In genomic region chr3:15156681-15157080, GRCm38 (mm10) we compare ENCODE assay signal across 13 mouse cellular contexts.
A peak's percentile ranks its signal among the peaks of the same experiment; 100 is the strongest.
DNase-seq lines count a peak whose midpoint lies in the region.
"Had no signal": no experiment of that assay in that cellular context is flagged by ENCODE, and none has a peak within 500 bp of the region (broad histone marks: within the 10 kb centered on the region; RNA-seq: fewer than 3 reads in every experiment).

No protein-coding gene starts in this region.

- H3K4me1 ChIP-seq in heart, embryonic 10.5 days: peaks cover 6% of the 10 kb centered on the region
- H3K4me1 ChIP-seq: limb, embryonic 15.5 days had no signal

- 88% methylated on average over 4 of the region's 4 CpGs for WGBS in heart, embryonic 10.5 days

- H3K27me3 ChIP-seq in heart, embryonic 10.5 days (ENCODE audit: insufficient read depth, poor library complexity, severe bottlenecking): no peaks in the 10 kb centered on the region
- H3K27me3 ChIP-seq: limb, embryonic 15.5 days had no signal

- H3K36me3 ChIP-seq in heart, embryonic 10.5 days: no peaks in the 10 kb centered on the region
- H3K36me3 ChIP-seq: limb, embryonic 15.5 days had no signal

- DNase-seq in layer of hippocampus, adult 18-20 months (ENCODE audit: low spot score in 2 of 2): peak; percentile 35 to 59
- no peak for DNase-seq in layer of hippocampus, postnatal 25 days (ENCODE audit: extremely low spot score in 1 of 2, low spot score in 1 of 2)
- peak; percentile 30 for DNase-seq in ES-CJ7 (ENCODE audit: low read depth, low spot score)
- DNase-seq in R1 (ENCODE audit: low read depth, low spot score): peak; percentile 68
- DNase-seq in layer of hippocampus, adult 9-11 months: peak; percentile 23
- no peak for DNase-seq in heart, embryonic 10.5 days (ENCODE audit: low spot score)
- DNase-seq in ovary, postnatal 10 days (ENCODE audit: low spot score): no peak
- DNase-seq: heart, adult 11 months; heart, postnatal 14 days; kidney, postnatal 14 days; lung, postnatal 14 days; midbrain, embryonic 14.5 days had no signal

- no peak overlapping the region for H3K4me3 ChIP-seq in heart, embryonic 10.5 days
- H3K4me3 ChIP-seq: limb, embryonic 15.5 days had no signal

- no peak overlapping the region for H3K27ac ChIP-seq in heart, embryonic 10.5 days
- H3K27ac ChIP-seq: limb, embryonic 15.5 days had no signal

- H3K9me3 ChIP-seq in heart, embryonic 10.5 days: no peaks in the 10 kb centered on the region
- H3K9me3 ChIP-seq: limb, embryonic 15.5 days had no signal

Comparison
In these comparisons a context has a peak if more than half of its experiments do, and no peak if none do; other contexts are left out.
1. DNase-seq: peak in layer of hippocampus, adult 18-20 months (2 of 2), ES-CJ7 (single experiment), R1 (single experiment) and layer of hippocampus, adult 9-11 months (single experiment); none in layer of hippocampus, postnatal 25 days (0 of 2), heart, embryonic 10.5 days (single experiment) and ovary, postnatal 10 days (single experiment).